18 mouse cellular contexts compared by ENCODE assay signal in genomic region chr9:13875340-13875739, GRCm38 (mm10). TPM values are rescaled to one million over a fixed set of nuclear protein-coding genes. Genes with fewer than 3 reads are reported as not detected.
DNase-seq lines count a peak whose midpoint lies in the region; TF ChIP-seq lines count a peak whose summit lies in the region.
"Had no signal": no experiment of that assay in that cellular context is flagged by ENCODE, and none has a peak within 500 bp of the region (broad histone marks: within the 10 kb centered on the region; RNA-seq: fewer than 3 reads in every experiment).

No protein-coding gene starts in this region.

- peak overlapping the region; percentile 5; the same call in 1 of the 2 replicates for H3K27ac ChIP-seq in embryonic fibroblast, embryonic 13.5 days (ENCODE audit: insufficient read depth, low read length)
- H3K27ac ChIP-seq: hindbrain, embryonic 10.5 days; macrophage; midbrain, embryonic 15.5 days; neural tube, embryonic 13.5 days had no signal

- H3K4me3 ChIP-seq in embryonic fibroblast, embryonic 13.5 days (ENCODE audit: insufficient read depth, low read length): no peak overlapping the region
- H3K4me3 ChIP-seq: heart, embryonic 12.5 days; hindbrain, embryonic 10.5 days; midbrain, embryonic 15.5 days; neural tube, embryonic 13.5 days had no signal

- DNase-seq in gastrocnemius, adult 18-20 months (ENCODE audit: low spot score): peak; percentile 22
- no peak for DNase-seq in gastrocnemius, postnatal 25 days
- DNase-seq in testis, postnatal 14 days (ENCODE audit: low spot score): peak; percentile 19
- no peak for DNase-seq in testis, postnatal 10 days (ENCODE audit: low spot score)
- no peak for DNase-seq in neural tube, embryonic 10.5 days (ENCODE audit: extremely low spot score, low spot score)
- no peak for DNase-seq in cerebellum, postnatal 25 days
- DNase-seq: cerebellum, adult 2 months; cerebellum, postnatal 36 days; heart, postnatal 10 days; layer of hippocampus, adult 9-11 months; left cerebral cortex, postnatal 4 days; liver, postnatal 0 days had no signal

- no peak for TF ChIP-seq POLR2A in embryonic fibroblast, embryonic 13.5 days (IDR thresholded peaks at IDR 0.05; ENCODE audit: low read depth, low read length)

- no peak for TF ChIP-seq CTCF in embryonic fibroblast, embryonic 13.5 days (IDR thresholded peaks at IDR 0.05; ENCODE audit: borderline replicate concordance, insufficient read depth, low read length)

- peaks cover 6% of the 10 kb centered on the region; the same call in 1 of the 2 replicates for H3K4me1 ChIP-seq in embryonic fibroblast, embryonic 13.5 days (ENCODE audit: control insufficient read depth, insufficient read depth, low read length)
- H3K4me1 ChIP-seq: heart, embryonic 12.5 days; hindbrain, embryonic 10.5 days; midbrain, embryonic 15.5 days; neural tube, embryonic 13.5 days had no signal

RNA-seq across cellular contexts. Expression of gene Fam76b, which starts 47.8 kb away (rescaled TPM):
- total RNA-seq in gastrocnemius, adult 18-20 months (2021): 1 to 10 TPM; 3.6 to 4.1 TPM
- total RNA-seq in gastrocnemius, postnatal 25 days (2021): 1 to 10 TPM; 6.2 to 6.5 TPM
- 22.5 and 30.3 TPM in 2 replicates for polyA plus RNA-seq in embryonic fibroblast, embryonic 13.5 days (2011; ENCODE audit: insufficient read length, low read depth, missing spikeins)

RNA-seq across cellular contexts. Expression of gene Cep57, which starts 48.4 kb away (rescaled TPM):
- 1 to 10 TPM; 4.4 to 4.9 TPM for total RNA-seq in gastrocnemius, adult 18-20 months (2021)
- total RNA-seq in gastrocnemius, postnatal 25 days (2021): 1 to 10 TPM; 4.4 to 5.5 TPM
- polyA plus RNA-seq in embryonic fibroblast, embryonic 13.5 days (2011; ENCODE audit: insufficient read length, low read depth, missing spikeins): 29.4 and 42.4 TPM in 2 replicates

Comparison
In these comparisons a context has a peak if more than half of its experiments do, and no peak if none do; other contexts are left out.
1. DNase-seq: peak in gastrocnemius, adult 18-20 months (single experiment) and testis, postnatal 14 days (single experiment); none in gastrocnemius, postnatal 25 days (single experiment), testis, postnatal 10 days (single experiment), neural tube, embryonic 10.5 days (single experiment) and cerebellum, postnatal 25 days (0 of 2).